Mouse (Mus musculus) limb, embryonic 10.5 days (tissue): ENCODE data around the gene Tgm5. TPM values are rescaled to one million over a fixed set of nuclear protein-coding genes. Genes with fewer than 3 reads are reported as not detected.
"Not testable (repeated sequence)": the region's sequence is repeated elsewhere in the genome, so short reads cannot be mapped to it uniquely, and the experiment has no call there.

Experiments used
- DNase-seq: peaks from one replicate; pipeline ENCODE4 v3.0.0-alpha.2; 2017; ENCODE audit warnings: low spot score
- H3K27ac ChIP-seq: fragments of 300-500 bp; sonication (generic); 2 replicates; pipeline ENCODE4 v1.5.1; 2016; ENCODE audit warnings: mild to moderate bottlenecking
- H3K27me3 ChIP-seq: fragments of 300-500 bp; sonication (generic); 2 replicates; pipeline ENCODE4 v1.6.1; 2016; ENCODE audit warnings: low read depth, mild to moderate bottlenecking; ENCODE audit not compliant: poor library complexity, severe bottlenecking
- H3K36me3 ChIP-seq: fragments of 300-500 bp; sonication (generic); 2 replicates; pipeline ENCODE4 v1.6.1; 2016; ENCODE audit warnings: mild to moderate bottlenecking, moderate library complexity
- H3K4me1 ChIP-seq: fragments of 300-500 bp; sonication (generic); 2 replicates; pipeline ENCODE4 v1.6.1; 2016
- H3K4me3 ChIP-seq: fragments of 300-500 bp; sonication (generic); 2 replicates; pipeline ENCODE4 v1.5.1; 2016; ENCODE audit warnings: mild to moderate bottlenecking, moderate library complexity
- H3K9me3 ChIP-seq: fragments of 300-500 bp; sonication (generic); replicated peaks from 2 replicates; pipeline ENCODE4 v1.6.1; 2016; ENCODE audit warnings: mild to moderate bottlenecking
- WGBS: fragments of 180-500 bp; shearing (Covaris S2); methylation state at CpG from one replicate; pipeline ENCODE4 v1.1.7; 2016; 5-methylcytosine and 5-hydroxymethylcytosine counted together
- polyA plus RNA-seq: library from polyadenylated mRNA; unstranded; fragments of >200 nt; fragmentation: Nextera tagmentation; extraction: Ambion mirVana; gene quantifications from 2 replicates; pipeline ENCODE4 v1.2.1, GENCODE M21; 2016

Tgm5 gene
- polyA plus RNA-seq = not detected in 2 replicates

DNA sequence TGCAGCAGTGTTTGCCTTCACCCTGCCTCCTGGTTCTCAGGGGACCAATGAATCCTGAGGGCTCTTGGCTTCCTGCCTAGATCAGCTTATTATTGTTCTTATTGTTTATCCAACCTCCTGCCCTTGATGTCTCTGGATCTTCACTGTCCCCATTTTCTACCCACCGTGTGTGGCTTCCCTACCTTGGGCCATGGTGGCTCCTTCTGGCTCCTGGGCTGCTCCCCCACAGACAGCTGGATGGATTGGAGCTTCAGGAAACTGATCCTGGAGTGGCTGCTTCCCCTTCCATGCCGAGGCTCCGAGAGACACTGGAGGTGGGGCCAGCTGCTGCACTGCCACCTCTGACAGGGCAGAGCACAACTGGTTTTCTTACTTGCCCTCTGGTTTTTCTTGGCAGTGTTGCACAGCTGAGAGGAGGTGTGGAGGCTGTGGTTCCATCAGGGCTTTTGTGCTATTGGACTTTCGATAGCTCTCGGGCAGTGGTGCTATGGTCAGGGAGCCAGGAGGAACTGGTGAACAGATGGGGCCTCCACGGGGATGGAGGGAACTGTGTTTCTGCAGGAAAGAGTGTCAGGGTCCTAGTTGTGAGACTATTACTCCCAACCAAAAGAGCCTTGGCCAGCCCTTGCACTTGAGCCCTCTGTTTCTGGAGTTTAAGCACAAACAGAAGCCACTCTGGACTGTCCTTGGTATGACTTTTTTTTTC, at the start of gene Tgm5:
Gene Tgm5, minus strand, starts transcription at position 362 of the 706 bp plus-strand sequence.
- H3K36me3 ChIP-seq = no peaks in the 10 kb centered on the region
- H3K4me3 ChIP-seq = no peak within 1 kb of the TSS
- no peaks in the 10 kb centered on the region for H3K27me3 ChIP-seq
- DNase-seq = no peak
- WGBS = 56% methylated on average over 6 of the region's 6 CpGs
- no peaks in the 10 kb centered on the region for H3K9me3 ChIP-seq
- peaks cover 3% of the 10 kb centered on the region; the same call in 1 of the 2 replicates for H3K4me1 ChIP-seq
- H3K27ac ChIP-seq = no peak within 1 kb of the TSS

DNA sequence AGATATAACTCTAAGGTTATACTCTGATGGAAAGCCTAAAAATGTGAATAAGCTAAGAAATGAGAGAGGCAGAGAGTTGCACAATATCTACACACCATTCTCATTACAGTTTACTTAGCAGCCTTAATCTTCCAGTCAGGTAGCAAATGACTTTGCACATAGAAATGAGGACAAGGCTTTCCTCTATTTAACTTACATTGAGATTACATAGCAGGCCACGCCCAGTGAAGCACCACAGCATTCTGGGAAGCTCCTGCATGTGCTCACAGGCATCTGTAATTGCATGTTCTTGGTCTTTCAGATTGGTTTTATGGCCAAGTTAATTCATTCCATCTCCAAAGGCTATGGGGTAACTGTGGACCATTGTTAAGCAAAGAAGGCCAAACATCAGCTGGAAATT, 47.2 kb upstream of the Tgm5 start:
- no peaks in the 10 kb centered on the region for H3K27me3 ChIP-seq
- no peak for DNase-seq
- WGBS = 91% methylated on average over 1 of the region's 1 CpGs
- no peak overlapping the region for H3K4me3 ChIP-seq
- H3K9me3 ChIP-seq = no peaks in the 10 kb centered on the region
- H3K4me1 ChIP-seq = no peaks in the 10 kb centered on the region
- peaks cover 11% of the 10 kb centered on the region for H3K36me3 ChIP-seq
- no peak overlapping the region for H3K27ac ChIP-seq

DNA sequence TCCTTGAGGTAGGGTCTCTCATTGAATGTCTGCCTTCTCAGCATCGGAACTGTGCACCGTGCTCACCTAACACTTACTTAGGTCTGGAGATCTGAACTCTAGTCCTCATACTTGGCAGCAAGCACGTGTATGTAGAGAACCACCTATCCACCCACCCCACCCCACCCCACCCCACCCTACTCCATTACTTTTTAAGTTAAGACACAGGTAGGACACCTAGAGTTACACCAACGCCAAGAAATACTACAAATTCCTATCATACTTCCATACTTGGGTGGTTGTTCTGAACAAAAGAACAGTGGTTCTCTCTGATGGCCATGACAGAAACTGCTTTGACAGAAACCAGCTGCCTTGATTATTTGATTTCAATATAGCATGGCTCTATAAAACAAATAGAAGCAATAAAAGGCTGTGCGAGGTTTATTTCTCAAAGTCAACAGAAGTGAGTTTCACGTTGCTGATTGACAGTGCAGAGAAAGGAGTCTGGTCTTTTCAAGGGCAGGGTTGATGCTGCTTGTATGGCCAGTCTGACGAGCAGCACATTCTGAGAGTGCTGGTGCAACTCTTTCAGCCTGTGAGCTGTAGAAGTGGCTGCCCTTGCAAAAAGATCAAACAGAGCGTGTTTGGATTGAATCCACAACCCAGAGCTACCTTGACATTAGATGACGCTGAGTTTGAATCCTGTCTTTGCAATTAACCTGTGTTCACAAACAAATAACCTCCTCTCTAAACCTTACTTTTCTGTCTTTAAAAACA, 43.4 kb upstream of the Tgm5 start:
- Histone ChIP-seq H3K4me1 (no peaks in the 10 kb centered on the region), H3K27me3 (no peaks in the 10 kb centered on the region), H3K27ac (no peak overlapping the region), H3K9me3 (no peaks in the 10 kb centered on the region), H3K4me3 (no peak overlapping the region), H3K36me3 (no peaks in the 10 kb centered on the region)
- DNase-seq = no peak
- 77% methylated on average over 9 of the region's 9 CpGs for WGBS

DNA sequence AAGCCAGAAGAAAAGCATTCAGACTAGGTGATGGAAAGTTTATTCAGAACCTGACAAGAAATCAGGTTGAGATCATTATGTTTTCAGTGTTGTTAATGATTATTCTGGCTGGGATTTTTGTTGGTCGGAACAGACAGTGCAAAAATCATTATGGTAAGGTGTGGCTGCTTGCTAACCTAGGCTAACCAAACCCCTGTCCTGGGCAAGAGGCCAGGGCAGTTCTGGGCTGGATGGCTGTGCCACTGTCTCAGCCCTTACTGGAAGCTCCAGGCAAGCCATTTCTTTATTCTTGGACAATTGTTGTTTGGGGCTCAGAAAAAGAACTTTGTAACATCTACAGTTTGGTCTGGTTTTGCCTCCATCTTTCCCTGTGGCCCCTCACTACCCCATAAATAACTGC, 41.9 kb upstream of the Tgm5 start:
- Histone ChIP-seq H3K27ac (no peak overlapping the region), H3K9me3 (no peaks in the 10 kb centered on the region), H3K4me3 (no peak overlapping the region), H3K36me3 (no peaks in the 10 kb centered on the region), H3K4me1 (no peaks in the 10 kb centered on the region), H3K27me3 (no peaks in the 10 kb centered on the region)
- 85% methylated on average over 1 of the region's 1 CpGs for WGBS
- DNase-seq = no peak

DNA sequence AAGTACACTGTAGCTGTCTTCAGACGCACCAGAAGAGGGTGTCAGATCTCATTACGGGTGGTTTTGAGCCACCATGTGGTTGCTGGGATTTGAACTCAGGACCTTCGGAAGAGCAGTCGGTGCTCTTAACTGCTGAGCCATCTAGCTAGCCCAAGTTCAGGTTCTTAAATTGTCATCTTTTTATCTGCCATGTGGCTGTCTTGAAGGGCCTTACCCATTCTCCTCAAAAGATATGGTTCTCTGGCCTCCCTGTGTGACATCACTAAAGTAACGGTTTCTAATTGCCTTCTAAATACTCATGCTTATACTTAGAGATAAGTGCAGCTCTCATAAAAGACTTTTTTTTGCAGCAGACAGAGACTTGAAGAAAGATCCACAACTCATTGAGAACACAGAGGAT, 40.7 kb upstream of the Tgm5 start:
- not testable (repeated sequence) for H3K4me1 ChIP-seq, H3K27me3 ChIP-seq, H3K4me3 ChIP-seq, DNase-seq, H3K36me3 ChIP-seq, H3K9me3 ChIP-seq, H3K27ac ChIP-seq
- WGBS = 91% methylated on average over 5 of the region's 5 CpGs

DNA sequence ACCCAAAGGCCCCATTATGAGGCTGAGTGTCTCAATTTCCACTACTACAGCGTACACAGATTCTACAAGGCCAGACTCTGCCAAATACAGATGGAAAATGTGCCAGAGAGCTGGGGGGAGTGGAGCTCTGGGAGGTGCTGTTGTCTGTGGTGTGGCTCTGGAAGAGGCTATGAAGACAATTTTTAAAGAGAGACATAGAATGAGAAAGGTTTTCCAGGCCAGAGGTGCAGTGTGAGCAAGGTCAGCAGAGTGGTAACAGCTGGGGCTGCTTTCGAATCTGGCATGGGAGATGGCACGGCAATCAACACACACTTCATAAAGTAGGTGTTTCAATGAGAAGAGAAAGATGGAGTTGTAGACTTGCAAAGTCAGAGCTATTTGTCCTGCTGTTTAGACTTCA, 33.6 kb upstream of the Tgm5 start:
- 81% methylated on average over 3 of the region's 3 CpGs for WGBS
- Histone ChIP-seq H3K9me3 (no peaks in the 10 kb centered on the region), H3K27me3 (no peaks in the 10 kb centered on the region), H3K36me3 (no peaks in the 10 kb centered on the region), H3K27ac (no peak overlapping the region), H3K4me1 (peaks cover 6% of the 10 kb centered on the region; the same call in 1 of the 2 replicates), H3K4me3 (no peak overlapping the region)
- no peak for DNase-seq

DNA sequence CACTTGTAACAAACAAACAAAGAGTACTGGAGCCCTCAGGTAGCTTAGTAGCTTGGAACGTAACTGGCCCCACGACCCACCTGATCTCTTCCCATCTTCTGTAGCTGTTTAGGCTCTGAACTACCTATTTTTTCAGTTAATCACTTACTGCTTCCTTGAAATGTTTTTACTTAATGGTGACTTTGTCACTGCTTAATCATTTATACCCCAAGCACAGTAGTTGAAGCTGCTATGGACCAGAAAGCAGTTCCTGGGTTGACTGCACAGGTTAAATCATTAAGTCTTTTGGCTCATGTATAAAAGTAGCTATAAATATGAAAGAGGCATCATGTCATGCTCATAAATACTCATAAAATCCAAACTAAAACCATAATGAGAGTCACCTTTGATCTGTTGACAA, 29.8 kb upstream of the Tgm5 start:
- WGBS = 93% methylated on average over 2 of the region's 2 CpGs
- H3K27ac ChIP-seq = no peak overlapping the region
- H3K4me1 ChIP-seq = peaks cover 6% of the 10 kb centered on the region; the same call in 1 of the 2 replicates
- no peaks in the 10 kb centered on the region for H3K27me3 ChIP-seq
- no peaks in the 10 kb centered on the region for H3K9me3 ChIP-seq
- H3K4me3 ChIP-seq = no peak overlapping the region
- H3K36me3 ChIP-seq = no peaks in the 10 kb centered on the region
- no peak for DNase-seq

DNA sequence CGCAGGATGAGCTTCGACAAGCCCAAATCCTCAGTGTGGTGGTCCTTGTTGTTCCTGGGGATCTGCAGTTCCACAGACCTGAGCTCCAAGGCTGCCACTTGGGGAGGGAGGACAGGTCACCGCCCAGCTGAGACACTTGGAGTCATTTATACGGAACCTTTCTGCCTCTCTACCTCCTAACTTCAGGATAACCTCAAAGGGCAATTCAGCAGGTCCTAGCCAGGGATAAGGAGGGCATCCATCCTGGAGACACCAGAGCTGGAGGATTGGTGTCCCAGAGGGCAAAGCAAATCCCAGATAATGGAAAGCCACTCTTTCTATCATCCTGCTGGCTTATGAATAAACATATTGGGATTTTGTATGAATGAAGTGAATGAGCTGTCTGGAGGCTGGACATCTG, 24.1 kb upstream of the Tgm5 start, which contains the start of gene Tgm7:
Gene Tgm7, minus strand, starts transcription at position 101 of the 400 bp plus-strand sequence.
- Histone ChIP-seq H3K27ac (no peak within 1 kb of the TSS), H3K27me3 (no peaks in the 10 kb centered on the region), H3K9me3 (no peaks in the 10 kb centered on the region), H3K4me3 (no peak within 1 kb of the TSS), H3K4me1 (no peaks in the 10 kb centered on the region), H3K36me3 (no peaks in the 10 kb centered on the region)
- no peak for DNase-seq
- 87% methylated on average over 4 of the region's 4 CpGs for WGBS

DNA sequence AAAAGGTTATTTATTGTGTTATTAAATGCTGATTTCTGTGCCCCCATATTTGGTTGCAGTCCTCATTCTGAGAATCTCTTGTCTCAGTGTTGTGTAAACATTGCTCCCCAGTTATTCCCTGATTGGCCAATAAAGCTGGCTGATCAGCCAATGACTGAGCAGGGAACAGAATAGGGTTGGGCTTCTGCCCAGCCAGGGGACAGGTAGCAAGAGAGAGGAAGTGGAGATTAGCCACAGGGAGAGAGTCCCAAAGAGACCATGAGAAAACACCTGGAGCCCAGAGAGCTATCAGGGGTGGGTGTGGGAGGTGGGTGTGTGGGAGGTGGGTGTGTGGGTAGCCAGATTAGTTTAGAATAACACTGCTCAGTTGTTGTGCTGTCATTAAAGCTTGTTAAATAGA, 20.3 kb upstream of the Tgm5 start:
- Histone ChIP-seq H3K9me3 (no peaks in the 10 kb centered on the region), H3K27ac (no peak overlapping the region), H3K27me3 (no peaks in the 10 kb centered on the region), H3K4me1 (no peaks in the 10 kb centered on the region), H3K4me3 (no peak overlapping the region), H3K36me3 (no peaks in the 10 kb centered on the region)
- no peak for DNase-seq

DNA sequence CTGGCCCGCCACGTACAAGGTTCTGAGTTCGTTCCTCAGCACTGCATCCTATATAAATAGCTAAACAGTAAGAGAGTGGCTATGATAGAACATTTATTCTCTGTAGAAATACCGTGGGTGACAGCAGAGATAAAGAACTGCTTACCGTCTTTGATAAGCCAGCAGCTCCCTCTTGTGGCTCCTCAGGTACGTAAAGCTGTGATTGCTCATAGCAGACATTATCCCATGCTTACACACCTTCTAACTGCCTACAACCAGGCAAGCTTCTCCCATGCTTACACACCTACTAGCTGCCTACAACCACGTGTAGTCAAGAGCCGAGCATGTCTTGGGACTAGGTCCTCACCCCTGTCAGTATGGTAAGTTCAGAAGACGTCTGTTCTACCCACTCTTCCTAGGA, 16.4 kb upstream of the Tgm5 start:
- WGBS = 34% methylated on average over 9 of the region's 9 CpGs
- H3K9me3 ChIP-seq = no peaks in the 10 kb centered on the region

DNA sequence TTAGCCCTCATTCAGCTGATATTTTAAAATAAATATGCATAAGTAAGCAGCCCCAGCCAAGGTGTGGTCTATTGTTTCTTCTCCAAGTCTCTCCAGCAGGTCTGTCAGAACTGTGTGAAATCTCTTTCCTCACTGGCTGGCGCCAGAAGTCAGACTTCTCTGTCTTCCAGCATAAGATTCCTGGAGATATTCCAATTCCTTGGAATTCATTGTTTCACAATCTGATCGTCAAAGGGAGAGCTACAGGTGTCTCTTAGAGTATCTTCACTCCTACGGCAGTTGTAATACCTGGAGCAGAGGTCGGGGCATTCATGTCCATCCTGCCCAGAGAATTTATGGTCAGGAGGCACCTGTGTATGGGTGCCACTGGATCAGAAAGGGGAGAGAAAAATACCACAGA, 4.1 kb upstream of the Tgm5 start:
- WGBS = 70% methylated on average over 4 of the region's 4 CpGs
- Histone ChIP-seq H3K27me3 (no peaks in the 10 kb centered on the region), H3K4me3 (no peak overlapping the region), H3K9me3 (no peaks in the 10 kb centered on the region), H3K27ac (no peak overlapping the region), H3K4me1 (peaks cover 3% of the 10 kb centered on the region; the same call in 1 of the 2 replicates), H3K36me3 (no peaks in the 10 kb centered on the region)
- no peak for DNase-seq

More for the DNA sequence above, 16.4 kb upstream of the Tgm5 start:
- DNase-seq = peak; percentile 37
- Histone ChIP-seq H3K4me1 (no peaks in the 10 kb centered on the region), H3K36me3 (no peaks in the 10 kb centered on the region), H3K4me3 (no peak overlapping the region), H3K27ac (no peak overlapping the region), H3K27me3 (no peaks in the 10 kb centered on the region)

DNA sequence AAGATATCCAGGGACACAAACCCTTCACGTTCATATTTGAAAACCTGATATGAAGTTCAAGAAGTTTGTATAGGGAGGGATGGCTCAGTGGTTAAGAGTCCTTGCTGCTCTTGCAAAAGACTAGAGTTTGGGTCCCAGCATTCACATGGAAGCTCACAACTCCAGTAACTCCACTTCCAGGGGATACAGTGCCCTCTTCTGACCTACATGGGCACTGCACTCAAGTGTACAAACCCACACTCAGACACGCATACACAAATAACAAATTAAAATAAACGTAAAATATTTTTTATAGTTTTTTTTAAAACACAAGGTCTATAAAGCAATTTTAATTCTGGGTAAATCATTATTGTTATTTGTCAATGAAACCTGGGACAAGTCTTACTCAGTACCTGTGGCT, 2.9 kb upstream of the Tgm5 start:
- H3K4me1 ChIP-seq = peaks cover 3% of the 10 kb centered on the region; the same call in 1 of the 2 replicates
- no peaks in the 10 kb centered on the region for H3K27me3 ChIP-seq
- no peak for DNase-seq
- 88% methylated on average over 3 of the region's 3 CpGs for WGBS
- H3K27ac ChIP-seq = no peak overlapping the region
- H3K4me3 ChIP-seq = no peak overlapping the region
- no peaks in the 10 kb centered on the region for H3K9me3 ChIP-seq
- H3K36me3 ChIP-seq = no peaks in the 10 kb centered on the region

DNA sequence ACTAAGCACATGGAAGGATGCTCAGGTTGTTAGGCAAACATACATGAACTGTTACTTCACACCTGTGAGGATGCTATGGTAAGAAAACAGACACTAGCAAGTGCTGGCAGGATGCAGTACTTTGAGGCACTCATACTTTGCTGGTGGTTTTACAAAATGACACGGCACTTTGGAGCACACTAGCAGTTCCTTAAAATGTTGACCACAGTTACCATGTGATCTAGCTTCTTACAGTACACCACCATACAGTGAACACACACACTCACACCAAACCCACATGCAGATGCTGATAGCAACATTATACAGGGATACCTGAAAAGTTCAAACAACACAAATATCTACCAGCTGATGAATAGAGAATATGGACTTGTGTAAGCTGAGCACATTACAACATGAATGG, 3.0 kb downstream of the Tgm5 start:
- H3K4me1 ChIP-seq = peaks cover 3% of the 10 kb centered on the region; the same call in 1 of the 2 replicates
- H3K9me3 ChIP-seq = no peaks in the 10 kb centered on the region
- no peak for DNase-seq
- WGBS = 96% methylated on average over 1 of the region's 1 CpGs
- no peaks in the 10 kb centered on the region for H3K27me3 ChIP-seq
- no peak overlapping the region for H3K4me3 ChIP-seq
- H3K36me3 ChIP-seq = no peaks in the 10 kb centered on the region
- no peak overlapping the region for H3K27ac ChIP-seq
